Mouse (Mus musculus) heart, postnatal 0 days (tissue): ENCODE measurements around the gene Btbd16. TPM values are rescaled to one million over a fixed set of nuclear protein-coding genes. Genes with fewer than 3 reads are reported as not detected.

ENCODE experiments used
- ATAC-seq: fragments of 200-750 bp; cut with Nextera tagmentation; 2 replicates; pipeline ENCODE4 v1.8.0; 2017; ENCODE audit warnings: low read depth, moderate number of reproducible peaks, moderate library complexity; ENCODE audit not compliant: insufficient read depth
- DNase-seq: peaks from one replicate; pipeline ENCODE4 v3.0.0-alpha.2; 2016; ENCODE audit warnings: low spot score
- H3K27ac ChIP-seq: fragments of 300-500 bp; sonication (generic); 2 replicates; pipeline ENCODE4 v1.5.1; 2014; ENCODE audit warnings: low read depth, mild to moderate bottlenecking
- H3K27me3 ChIP-seq: fragments of 300-500 bp; sonication (generic); 2 replicates; pipeline ENCODE4 v1.6.1; 2014; ENCODE audit warnings: low read length, mixed read lengths; ENCODE audit not compliant: control insufficient read depth, insufficient read depth
- H3K36me3 ChIP-seq: fragments of 300-500 bp; sonication (generic); replicated peaks from 2 replicates; pipeline ENCODE4 v1.6.1; 2014; ENCODE audit warnings: low read length, mixed read lengths; ENCODE audit not compliant: control insufficient read depth, insufficient read depth
- H3K4me1 ChIP-seq: fragments of 300-500 bp; sonication (generic); 2 replicates; pipeline ENCODE4 v1.6.1; 2014; ENCODE audit warnings: antibody characterized with exemption; ENCODE audit not compliant: control insufficient read depth, insufficient read depth
- H3K4me2 ChIP-seq: fragments of 300-500 bp; sonication (generic); 2 replicates; pipeline ENCODE4 v1.6.1; 2014; ENCODE audit warnings: low read depth, mild to moderate bottlenecking, low read length, moderate library complexity
- H3K4me3 ChIP-seq: fragments of 300-500 bp; sonication (generic); 2 replicates; pipeline ENCODE4 v1.5.1; 2014; ENCODE audit warnings: low read depth, low read length
- H3K9ac ChIP-seq: fragments of 300-500 bp; sonication (generic); replicated peaks from 2 replicates; pipeline ENCODE4 v1.6.1; 2014; ENCODE audit warnings: low read depth, low read length, mixed read lengths
- H3K9me3 ChIP-seq: fragments of 300-500 bp; sonication (generic); replicated peaks from 2 replicates; pipeline ENCODE4 v1.6.1; 2016; ENCODE audit warnings: low read length; ENCODE audit not compliant: control insufficient read depth
- CTCF ChIP-seq: IDR thresholded peaks from 2 replicates; pipeline ENCODE4 v1.5.1; 2016; ENCODE audit warnings: antibody characterized with exemption, control low read depth, low read depth
- EP300 ChIP-seq: IDR thresholded peaks from 2 replicates; pipeline ENCODE4 v1.6.1; 2016; ENCODE audit warnings: antibody characterized with exemption, low read depth
- WGBS: fragments of 180-500 bp; shearing (Covaris S2); extraction: QIAGEN DNeasy Blood & Tissue Kit; methylation state at CpG from one replicate; pipeline ENCODE4 v1.1.7; 2014; 5-methylcytosine and 5-hydroxymethylcytosine counted together
- polyA plus RNA-seq: library from polyadenylated mRNA; unstranded; fragments of >200 nt; fragmentation: Nextera tagmentation; extraction: Ambion mirVana; gene quantifications from 2 replicates; pipeline ENCODE4 v1.2.1, GENCODE M21; 2015
- total RNA-seq: library from RNA; depleted of rRNA; stranded (reverse); fragments of >200 nt; gene quantifications from 2 replicates; pipeline ENCODE4 v1.2.3, GENCODE M21; 2014; ENCODE audit warnings: low replicate concordance

Btbd16 gene
- total and polyA plus RNA-seq, 2 experiments from 2014 or later: 0.25 TPM; not detected in 1

DNA sequence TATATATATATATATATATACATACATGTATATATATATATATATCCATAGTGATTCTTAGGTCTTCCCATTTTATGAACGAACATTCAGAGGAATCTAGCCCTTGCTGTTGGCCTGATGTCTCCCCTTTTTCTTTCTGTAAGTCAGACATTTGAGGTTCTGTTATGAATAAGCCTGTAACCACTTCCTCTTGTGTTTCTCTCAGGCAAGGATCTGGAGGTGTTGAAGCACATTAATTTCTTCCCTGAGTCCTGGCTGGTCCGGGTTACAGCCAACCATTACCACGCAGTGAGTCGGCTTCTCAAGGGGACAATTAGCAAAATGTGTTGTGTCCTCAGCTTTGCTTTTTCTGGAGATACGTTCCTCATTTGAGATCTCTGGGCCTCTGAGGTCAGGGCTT is 44.9 kb downstream of the Btbd16 start:
- ATAC-seq: no peak
- WGBS: 48% methylated on average over 5 of the region's 5 CpGs
- no peaks in the 10 kb centered on the region for H3K27me3 ChIP-seq

DNA sequence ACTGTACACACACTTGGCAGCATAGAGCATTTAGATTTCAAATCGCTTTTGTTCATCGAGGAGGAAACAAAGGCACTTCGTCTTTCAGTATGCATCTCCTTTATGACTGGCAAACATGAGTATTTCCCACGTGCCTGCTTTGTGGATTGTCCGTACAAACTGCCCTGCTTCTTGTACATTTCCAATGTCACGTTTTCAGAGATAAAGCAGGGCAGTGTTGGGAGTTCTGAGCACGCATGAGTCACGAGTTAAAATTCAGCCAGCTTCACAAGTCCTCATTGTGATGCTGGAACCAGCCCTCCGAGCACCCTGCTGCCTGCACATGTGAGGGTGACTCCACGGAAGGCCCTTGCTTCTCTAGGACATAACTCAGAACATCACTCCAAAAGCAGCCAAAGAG is 45.8 kb downstream of the Btbd16 start:
- Histone ChIP-seq H3K4me3 (no peak overlapping the region), H3K9me3 (no peaks in the 10 kb centered on the region), H3K4me1 (peaks cover 21% of the 10 kb centered on the region), H3K9ac (no peak overlapping the region), H3K27ac (no peak overlapping the region), H3K36me3 (no peaks in the 10 kb centered on the region), H3K27me3 (no peaks in the 10 kb centered on the region), H3K4me2 (no peak overlapping the region)
- DNase-seq (peak; percentile 24), ATAC-seq (no peak)
- 31% methylated on average over 10 of the region's 10 CpGs for WGBS
- TF ChIP-seq EP300 (no peak), CTCF (no peak)

More for the DNA sequence above, 44.9 kb downstream of the Btbd16 start:
- H3K9me3 ChIP-seq: no peaks in the 10 kb centered on the region
- no peak overlapping the region for H3K4me3 ChIP-seq
- no peak overlapping the region for H3K27ac ChIP-seq
- H3K9ac ChIP-seq: no peak overlapping the region
- no peaks in the 10 kb centered on the region for H3K36me3 ChIP-seq
- peaks cover 13% of the 10 kb centered on the region for H3K4me1 ChIP-seq
- TF ChIP-seq CTCF: no peak
- TF ChIP-seq EP300: no peak
- DNase-seq: no peak
- H3K4me2 ChIP-seq: no peak overlapping the region

DNA sequence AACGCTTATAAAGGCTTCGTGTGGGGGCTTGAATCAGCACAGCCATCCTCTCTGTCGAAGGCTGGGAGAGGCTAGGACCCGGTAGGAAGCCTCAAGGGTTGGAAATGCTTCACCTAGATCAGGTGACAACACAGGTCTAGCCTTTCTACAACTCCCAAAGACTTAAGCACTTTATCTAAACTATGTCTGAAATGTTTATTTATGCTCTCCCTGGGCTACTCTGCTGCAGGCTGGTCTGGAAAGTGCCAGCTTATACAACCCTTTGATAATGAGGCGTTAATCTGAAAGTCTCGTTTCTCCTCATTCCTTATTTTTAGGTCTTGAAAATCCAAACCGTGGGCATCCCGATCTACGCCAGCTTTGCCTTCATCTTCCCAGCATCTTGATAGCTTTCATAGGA is 50.1 kb downstream of the Btbd16 start:
- ATAC-seq: no peak
- peak; percentile 33 for DNase-seq
- 28% methylated on average over 9 of the region's 9 CpGs for WGBS
- no peak overlapping the region for H3K9ac ChIP-seq
- no peaks in the 10 kb centered on the region for H3K27me3 ChIP-seq
- H3K4me1 ChIP-seq: peaks cover 20% of the 10 kb centered on the region
- H3K9me3 ChIP-seq: no peaks in the 10 kb centered on the region
- H3K27ac ChIP-seq: no peak overlapping the region
- TF ChIP-seq CTCF (no peak), EP300 (no peak)
- H3K36me3 ChIP-seq: no peaks in the 10 kb centered on the region
- H3K4me3 ChIP-seq: no peak overlapping the region
- no peak overlapping the region for H3K4me2 ChIP-seq

DNA sequence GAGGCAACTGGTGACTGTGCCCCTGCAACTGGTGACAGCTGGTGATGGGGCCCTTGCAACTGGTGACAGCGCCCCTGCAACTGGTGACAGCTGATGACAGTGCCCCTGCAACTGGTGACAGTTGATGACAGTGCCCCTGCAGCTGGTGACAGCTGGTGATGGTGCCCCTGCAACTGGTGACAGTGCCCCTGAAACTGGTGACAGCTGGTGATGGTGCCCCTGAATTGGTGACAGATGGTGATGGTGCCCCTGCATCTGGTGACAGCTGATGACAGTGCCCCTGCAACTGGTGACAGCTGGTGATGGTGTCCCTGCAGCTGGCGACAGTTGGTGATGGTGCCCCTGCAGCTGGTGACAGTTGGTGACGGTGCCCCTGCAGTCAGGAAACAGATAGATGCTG is 52.5 kb downstream of the Btbd16 start:
- 69% methylated on average over 3 of the region's 3 CpGs for WGBS
- ATAC-seq: no peak; the same call in 1 of the 2 replicates
- H3K4me1 ChIP-seq: 0 out of 2 replicates have a peak, but pooled peaks cover 10% of the 10 kb centered on the region

DNA sequence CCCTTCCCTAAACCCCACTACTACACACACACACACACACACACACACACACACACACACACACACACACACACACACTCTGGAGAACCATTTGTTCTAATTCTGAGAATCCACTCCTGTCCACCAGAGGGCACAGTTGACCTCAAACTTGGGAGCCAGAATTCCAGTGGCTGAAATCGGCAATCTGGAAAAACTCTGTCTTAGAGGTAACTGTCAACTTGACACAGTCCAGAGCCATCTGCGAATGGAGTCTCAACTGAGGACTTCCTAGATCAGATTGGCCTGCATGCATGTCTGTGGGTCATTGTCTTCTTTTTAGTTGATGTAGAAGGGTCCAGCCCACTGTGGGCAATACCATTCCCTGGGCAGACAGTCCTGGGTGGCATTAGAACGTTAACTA is 53.6 kb downstream of the Btbd16 start:
- WGBS: 28% methylated on average over 3 of the region's 3 CpGs
- ATAC-seq (peak; percentile 50), DNase-seq (peak; percentile 42)
- H3K4me2 ChIP-seq: no peak overlapping the region
- no peaks in the 10 kb centered on the region for H3K36me3 ChIP-seq
- no peak overlapping the region for H3K9ac ChIP-seq
- TF ChIP-seq EP300 (no peak), CTCF (peak; percentile 79)
- H3K9me3 ChIP-seq: no peaks in the 10 kb centered on the region
- no peaks in the 10 kb centered on the region for H3K27me3 ChIP-seq
- no peak overlapping the region for H3K4me3 ChIP-seq
- H3K27ac ChIP-seq: no peak overlapping the region
- H3K4me1 ChIP-seq: 0 out of 2 replicates have a peak, but pooled peaks cover 10% of the 10 kb centered on the region

More for the DNA sequence above, 52.5 kb downstream of the Btbd16 start:
- Histone ChIP-seq H3K27ac (no peak overlapping the region), H3K9me3 (no peaks in the 10 kb centered on the region), H3K27me3 (no peaks in the 10 kb centered on the region), H3K4me2 (no peak overlapping the region), H3K9ac (no peak overlapping the region), H3K4me3 (no peak overlapping the region), H3K36me3 (no peaks in the 10 kb centered on the region)
- DNase-seq: no peak
- TF ChIP-seq CTCF: no peak
- no peak for TF ChIP-seq EP300

DNA sequence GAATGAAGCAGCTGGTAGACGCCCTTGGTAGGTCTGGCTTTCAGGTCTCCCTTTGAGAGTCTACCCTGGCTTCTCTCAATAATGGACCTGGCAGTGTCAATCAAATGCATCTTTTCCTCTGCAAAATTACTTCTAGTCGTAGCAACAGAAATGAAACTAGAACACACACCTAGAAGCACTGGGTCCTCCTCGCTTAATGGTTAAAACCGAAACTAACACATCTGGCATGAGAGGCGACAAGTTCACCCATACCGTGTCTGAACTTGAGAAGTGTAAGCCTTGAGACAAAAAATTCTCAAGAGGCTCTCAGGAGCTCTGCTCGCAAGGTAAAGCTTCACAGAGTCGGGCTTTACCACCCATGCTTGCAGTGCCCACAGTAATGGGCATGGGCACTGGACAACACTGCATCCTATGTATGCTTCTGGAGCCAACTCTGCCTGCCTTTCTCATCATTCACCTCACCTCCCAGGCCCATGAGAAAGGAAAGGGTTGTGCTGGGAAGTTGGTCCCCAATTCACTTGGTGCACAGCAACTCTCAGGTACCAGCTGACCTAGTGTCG is 54.1 kb downstream of the Btbd16 start:
- H3K9me3 ChIP-seq: no peaks in the 10 kb centered on the region
- no peak overlapping the region for H3K27ac ChIP-seq
- H3K36me3 ChIP-seq: no peaks in the 10 kb centered on the region
- no peak for TF ChIP-seq EP300
- TF ChIP-seq CTCF: no peak
- ATAC-seq (no peak), DNase-seq (no peak)
- no peak overlapping the region for H3K4me3 ChIP-seq
- no peaks in the 10 kb centered on the region for H3K27me3 ChIP-seq
- no peak overlapping the region for H3K4me2 ChIP-seq
- H3K4me1 ChIP-seq: 0 out of 2 replicates have a peak, but pooled peaks cover 10% of the 10 kb centered on the region
- 88% methylated on average over 9 of the region's 9 CpGs for WGBS
- H3K9ac ChIP-seq: no peak overlapping the region
